Mouse (Mus musculus): ENCODE data around the gene Ror2. TPM values are rescaled to one million over a fixed set of nuclear protein-coding genes. Genes with fewer than 3 reads are reported as not detected.

The Ror2 gene
- polyA plus RNA-seq, 1 experiment from 2014 or later = 27.4 TPM

GRCm38 (mm10) chr13:53232419-53232818 lies 53.5 kb downstream of the Ror2 start:
- H3K9me3 ChIP-seq = no peaks in the 10 kb centered on the region
- H3K36me3 ChIP-seq = no peaks in the 10 kb centered on the region
- H3K27ac ChIP-seq = no peak overlapping the region
- no peak overlapping the region for H3K4me2 ChIP-seq
- 43% methylated on average over 7 of the region's 7 CpGs for WGBS
- H3K9ac ChIP-seq = no peak overlapping the region
- ATAC-seq (ENCODE audit: insufficient number of reproducible peaks, insufficient read depth, low FRiP score, low TSS enrichment, low read depth) = no peak
- no peaks in the 10 kb centered on the region; the same call in none of the 2 replicates for H3K27me3 ChIP-seq
- H3K4me3 ChIP-seq = no peak overlapping the region
- H3K4me1 ChIP-seq = peaks cover 76% of the 10 kb centered on the region

DNA sequence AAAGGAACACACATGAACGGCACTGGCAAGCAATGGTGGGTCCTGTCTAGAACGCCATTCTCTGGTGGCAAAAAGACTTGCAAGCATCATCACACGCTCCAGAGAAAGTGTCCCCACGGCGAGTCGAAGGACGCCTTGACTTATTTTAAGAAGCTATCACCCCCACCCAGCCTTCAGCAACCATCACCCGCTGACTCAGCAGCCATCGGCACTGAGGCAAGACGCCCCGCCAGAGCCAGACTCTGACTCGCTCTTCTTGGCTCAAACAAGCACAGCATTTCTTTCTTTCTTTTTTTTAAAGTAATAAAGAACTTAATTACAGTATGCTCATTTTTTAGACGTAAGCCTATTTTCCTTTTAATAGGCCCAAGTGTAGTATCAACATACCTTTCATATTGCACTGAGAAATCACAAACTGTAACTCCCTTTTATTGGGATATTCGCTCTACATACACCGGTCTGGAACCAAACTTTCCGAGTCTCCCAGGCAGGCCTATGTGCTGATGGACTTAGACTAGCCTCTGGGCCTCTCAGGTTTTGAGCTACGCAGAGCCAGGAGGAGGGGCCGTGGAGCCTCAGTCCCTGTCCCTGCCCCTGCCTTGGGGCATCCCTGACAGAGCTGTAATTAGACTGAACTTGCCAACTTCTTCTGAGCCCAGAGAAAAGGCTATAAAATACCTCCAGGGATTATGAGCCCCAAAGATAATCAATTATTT lies 55.3 kb downstream of the Ror2 start:
- Histone ChIP-seq H3K9me3 (no peaks in the 10 kb centered on the region), H3K27ac (no peak overlapping the region), H3K4me3 (no peak overlapping the region), H3K27me3 (no peaks in the 10 kb centered on the region; the same call in 1 of the 2 replicates), H3K9ac (0 out of 2 replicates have a peak overlapping the region, but pooled peaks have one; percentile 7), H3K36me3 (no peaks in the 10 kb centered on the region), H3K4me1 (peaks cover 67% of the 10 kb centered on the region), H3K4me2 (no peak overlapping the region)
- no peak for ATAC-seq (ENCODE audit: insufficient number of reproducible peaks, insufficient read depth, low FRiP score, low TSS enrichment, low read depth)
- WGBS = 63% methylated on average over 18 of the region's 18 CpGs

- no peak overlapping the region for H3K4me3 ChIP-seq
- ATAC-seq (ENCODE audit: insufficient number of reproducible peaks, insufficient read depth, low FRiP score, low TSS enrichment, low read depth) = no peak
- no peak overlapping the region for H3K4me2 ChIP-seq
- H3K9ac ChIP-seq = no peak overlapping the region
- 56% methylated on average over 6 of the region's 6 CpGs for WGBS
- peaks cover 46% of the 10 kb centered on the region for H3K4me1 ChIP-seq
- H3K36me3 ChIP-seq = no peaks in the 10 kb centered on the region
- H3K27me3 ChIP-seq = no peaks in the 10 kb centered on the region
- H3K27ac ChIP-seq = peak overlapping the region; percentile 48; the same call in 1 of the 2 replicates
- H3K9me3 ChIP-seq = 0 out of 2 replicates have a peak, but pooled peaks cover 9% of the 10 kb centered on the region
These were observed 58.9 kb downstream of the Ror2 start for GRCm38 (mm10) chr13:53227019-53227418.

DNA sequence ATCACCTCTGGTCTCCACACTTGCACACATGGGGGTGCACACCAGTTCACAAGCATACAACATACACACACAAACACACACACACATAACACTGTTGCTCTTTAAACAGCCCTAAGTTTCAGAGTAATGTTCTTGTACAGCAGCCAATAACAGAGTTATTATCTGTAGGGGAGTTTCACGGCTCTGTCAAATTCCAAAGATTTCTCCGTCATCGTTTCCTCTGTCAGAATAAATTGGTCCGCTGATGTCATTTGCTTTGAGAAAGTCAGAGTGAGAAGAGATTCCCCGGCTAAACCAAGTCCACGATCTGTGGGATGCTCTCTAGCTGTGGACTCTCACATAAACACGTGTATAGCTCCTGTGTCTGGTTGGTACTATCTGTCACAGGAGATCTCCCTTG lies 59.5 kb downstream of the Ror2 start:
- Histone ChIP-seq H3K27ac (peak overlapping the region; percentile 9; the same call in 1 of the 2 replicates), H3K9ac (no peak overlapping the region), H3K4me3 (no peak overlapping the region), H3K36me3 (no peaks in the 10 kb centered on the region), H3K9me3 (0 out of 2 replicates have a peak, but pooled peaks cover 9% of the 10 kb centered on the region), H3K4me2 (no peak overlapping the region), H3K27me3 (no peaks in the 10 kb centered on the region), H3K4me1 (peaks cover 44% of the 10 kb centered on the region)
- no peak for ATAC-seq (ENCODE audit: insufficient number of reproducible peaks, insufficient read depth, low FRiP score, low TSS enrichment, low read depth)
- 60% methylated on average over 7 of the region's 7 CpGs for WGBS

DNA sequence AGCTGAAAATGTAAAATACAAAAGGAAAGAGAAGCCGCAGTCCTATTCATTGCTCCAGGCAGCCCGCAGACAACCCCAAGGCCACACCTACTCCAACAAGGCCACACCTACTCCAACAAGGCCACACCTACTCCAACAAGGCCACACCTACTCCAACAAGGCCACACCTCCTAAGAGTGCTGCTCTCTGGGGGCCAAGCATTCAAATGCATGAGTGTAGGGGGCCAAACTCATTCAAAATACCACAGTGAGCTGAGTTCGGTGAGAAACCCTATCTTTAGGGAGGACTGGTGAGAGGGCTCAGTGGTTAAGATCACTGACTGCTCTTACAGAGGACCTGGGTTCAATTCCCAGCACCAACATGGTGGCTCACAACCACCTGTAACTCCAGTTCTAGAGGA lies 60.0 kb downstream of the Ror2 start:
- no peak for ATAC-seq (ENCODE audit: insufficient number of reproducible peaks, insufficient read depth, low FRiP score, low TSS enrichment, low read depth)
- no peak overlapping the region for H3K4me2 ChIP-seq
- H3K4me3 ChIP-seq = no peak overlapping the region
- WGBS = 89% methylated on average over 3 of the region's 3 CpGs
- 0 out of 2 replicates have a peak, but pooled peaks cover 9% of the 10 kb centered on the region for H3K9me3 ChIP-seq
- H3K27me3 ChIP-seq = no peaks in the 10 kb centered on the region
- no peaks in the 10 kb centered on the region for H3K36me3 ChIP-seq
- H3K27ac ChIP-seq = no peak overlapping the region
- H3K9ac ChIP-seq = no peak overlapping the region
- peaks cover 44% of the 10 kb centered on the region for H3K4me1 ChIP-seq

GRCm38 (mm10) chr13:53221176-53221575 lies 64.7 kb downstream of the Ror2 start:
- H3K9ac ChIP-seq = no peak overlapping the region
- no peak overlapping the region for H3K4me3 ChIP-seq
- peaks cover 38% of the 10 kb centered on the region for H3K4me1 ChIP-seq
- WGBS = 62% methylated on average over 6 of the region's 6 CpGs
- no peak for ATAC-seq (ENCODE audit: insufficient number of reproducible peaks, insufficient read depth, low FRiP score, low TSS enrichment, low read depth)
- H3K27me3 ChIP-seq = no peaks in the 10 kb centered on the region
- peak overlapping the region; percentile 33; the same call in 1 of the 2 replicates for H3K27ac ChIP-seq
- H3K4me2 ChIP-seq = no peak overlapping the region
- no peaks in the 10 kb centered on the region for H3K36me3 ChIP-seq
- H3K9me3 ChIP-seq = 0 out of 2 replicates have a peak, but pooled peaks cover 9% of the 10 kb centered on the region

DNA sequence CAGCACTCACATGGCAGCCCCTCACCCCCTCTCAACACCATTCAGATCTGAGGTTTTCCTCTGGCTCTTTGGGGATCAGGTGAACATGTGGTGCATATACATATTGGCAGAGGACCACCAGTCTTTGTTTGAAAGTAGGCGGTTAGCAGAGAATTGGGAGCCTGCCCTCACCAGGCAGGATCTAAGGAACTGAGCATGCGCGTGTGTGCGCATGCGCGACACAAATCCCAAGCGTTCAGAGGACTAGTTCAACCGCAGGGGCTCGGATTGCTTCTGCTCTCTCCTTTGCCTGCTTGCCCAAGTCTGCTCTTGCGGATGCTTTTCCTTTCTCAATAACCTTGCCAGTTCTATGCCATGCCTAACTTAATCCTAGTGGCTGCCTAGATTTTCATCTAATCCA lies 66.0 kb downstream of the Ror2 start:
- Histone ChIP-seq H3K4me1 (peaks cover 49% of the 10 kb centered on the region), H3K27ac (no peak overlapping the region), H3K9ac (no peak overlapping the region), H3K27me3 (no peaks in the 10 kb centered on the region), H3K4me2 (no peak overlapping the region), H3K9me3 (0 out of 2 replicates have a peak, but pooled peaks cover 8% of the 10 kb centered on the region), H3K4me3 (no peak overlapping the region), H3K36me3 (no peaks in the 10 kb centered on the region)
- 79% methylated on average over 10 of the region's 10 CpGs for WGBS
- ATAC-seq (ENCODE audit: insufficient number of reproducible peaks, insufficient read depth, low FRiP score, low TSS enrichment, low read depth) = no peak

GRCm38 (mm10) chr13:53219391-53219790 lies 66.5 kb downstream of the Ror2 start:
- Histone ChIP-seq H3K4me2 (no peak overlapping the region), H3K4me3 (no peak overlapping the region), H3K4me1 (peaks cover 54% of the 10 kb centered on the region), H3K36me3 (no peaks in the 10 kb centered on the region), H3K9ac (no peak overlapping the region), H3K9me3 (0 out of 2 replicates have a peak, but pooled peaks cover 3% of the 10 kb centered on the region), H3K27ac (no peak overlapping the region), H3K27me3 (no peaks in the 10 kb centered on the region)
- WGBS = 88% methylated on average over 3 of the region's 3 CpGs
- no peak for ATAC-seq (ENCODE audit: insufficient number of reproducible peaks, insufficient read depth, low FRiP score, low TSS enrichment, low read depth)

- H3K4me2 ChIP-seq = no peak overlapping the region
- no peak overlapping the region for H3K27ac ChIP-seq
- no peak for ATAC-seq (ENCODE audit: insufficient number of reproducible peaks, insufficient read depth, low FRiP score, low TSS enrichment, low read depth)
- H3K27me3 ChIP-seq = no peaks in the 10 kb centered on the region
- H3K36me3 ChIP-seq = no peaks in the 10 kb centered on the region
- H3K9ac ChIP-seq = no peak overlapping the region
- 54% methylated on average over 6 of the region's 6 CpGs for WGBS
- H3K9me3 ChIP-seq = no peaks in the 10 kb centered on the region
- H3K4me1 ChIP-seq = peaks cover 63% of the 10 kb centered on the region
- H3K4me3 ChIP-seq = no peak overlapping the region
These were observed 68.4 kb downstream of the Ror2 start for GRCm38 (mm10) chr13:53217396-53217975.

DNA sequence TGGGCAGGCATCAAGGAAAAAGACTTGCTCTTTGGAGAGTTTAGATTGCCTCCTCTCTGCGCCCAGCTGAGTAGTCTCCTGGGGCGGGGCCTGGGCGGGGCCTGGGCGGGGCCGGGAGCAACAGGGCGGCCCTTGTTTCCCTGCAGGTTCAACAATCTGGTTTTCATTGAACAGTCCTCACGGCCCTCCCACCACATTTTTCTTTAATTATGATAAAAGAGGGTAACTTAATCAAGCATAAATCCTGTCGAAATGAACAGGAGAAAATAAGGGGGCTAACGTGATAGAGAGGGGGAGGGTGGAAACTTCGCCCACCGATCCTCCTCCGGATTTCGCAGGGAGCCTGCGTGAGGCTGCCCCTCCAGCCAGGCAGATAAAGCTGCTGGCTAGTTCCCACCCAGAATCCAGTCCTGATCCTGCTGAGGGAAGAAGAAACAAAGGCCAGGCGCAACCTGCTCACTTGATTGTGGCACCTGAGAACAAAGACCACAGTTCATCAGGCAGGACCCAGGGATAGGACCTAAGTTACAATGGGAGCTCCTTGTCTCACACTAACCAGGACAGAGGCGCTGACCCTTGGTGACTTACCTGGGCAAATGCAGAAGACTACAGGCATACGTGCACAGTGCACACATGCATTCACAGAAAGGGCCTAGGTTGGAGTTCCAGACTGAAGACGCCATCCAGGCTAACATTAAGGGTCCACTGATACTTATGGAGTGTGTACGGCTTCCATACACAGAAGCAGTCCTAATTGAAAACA lies 73.8 kb downstream of the Ror2 start:
- peak overlapping the region; percentile 89 for H3K27ac ChIP-seq
- peaks cover 84% of the 10 kb centered on the region for H3K4me1 ChIP-seq
- no peaks in the 10 kb centered on the region for H3K9me3 ChIP-seq
- H3K36me3 ChIP-seq = no peaks in the 10 kb centered on the region
- ATAC-seq (ENCODE audit: insufficient number of reproducible peaks, insufficient read depth, low FRiP score, low TSS enrichment, low read depth) = peak; percentile 87
- H3K9ac ChIP-seq = 0 out of 2 replicates have a peak overlapping the region, but pooled peaks have one; percentile 32
- peak overlapping the region; percentile 56 for H3K4me2 ChIP-seq
- H3K4me3 ChIP-seq = peak overlapping the region; percentile 24
- 6% methylated on average over 19 of the region's 19 CpGs for WGBS
- H3K27me3 ChIP-seq = no peaks in the 10 kb centered on the region

GRCm38 (mm10) chr13:53208556-53208955 lies 77.4 kb downstream of the Ror2 start:
- H3K27me3 ChIP-seq = no peaks in the 10 kb centered on the region
- H3K4me2 ChIP-seq = no peak overlapping the region
- ATAC-seq (ENCODE audit: insufficient number of reproducible peaks, insufficient read depth, low FRiP score, low TSS enrichment, low read depth) = no peak
- H3K4me3 ChIP-seq = no peak overlapping the region
- no peak overlapping the region for H3K27ac ChIP-seq
- H3K36me3 ChIP-seq = no peaks in the 10 kb centered on the region
- peaks cover 96% of the 10 kb centered on the region for H3K4me1 ChIP-seq
- no peaks in the 10 kb centered on the region for H3K9me3 ChIP-seq
- H3K9ac ChIP-seq = no peak overlapping the region
- WGBS = 66% methylated on average over 10 of the region's 10 CpGs
